Mouse (Mus musculus) kidney, embryonic 16.5 days (tissue): Measurements from ENCODE around the gene Nlrp4a. TPM values are rescaled to one million over a fixed set of nuclear protein-coding genes. Genes with fewer than 3 reads are reported as not detected.
"Not testable (repeated sequence)": the region's sequence is repeated elsewhere in the genome, so short reads cannot be mapped to it uniquely, and the experiment has no call there.

Experiments
- ATAC-seq: fragments of 200-750 bp; cut with Nextera tagmentation; 2 replicates; pipeline ENCODE4 v1.8.0; 2017; ENCODE audit warnings: moderate TSS enrichment; ENCODE audit not compliant: low FRiP score, low TSS enrichment
- H3K27ac ChIP-seq: fragments of 300-500 bp; sonication (generic); 2 replicates; pipeline ENCODE4 v1.5.1; 2014; ENCODE audit warnings: low read length
- H3K27me3 ChIP-seq: fragments of 300-500 bp; sonication (generic); 2 replicates; pipeline ENCODE4 v1.6.1; 2014; ENCODE audit warnings: low read length, control low read depth, mixed read lengths; ENCODE audit not compliant: insufficient read depth
- H3K36me3 ChIP-seq: fragments of 300-500 bp; sonication (generic); 2 replicates; pipeline ENCODE4 v1.6.1; 2014; ENCODE audit warnings: low read length, control low read depth, mixed read lengths; ENCODE audit not compliant: insufficient read depth
- H3K4me1 ChIP-seq: fragments of 300-500 bp; sonication (generic); 2 replicates; pipeline ENCODE4 v1.6.1; 2014; ENCODE audit warnings: low read length, control low read depth, mixed read lengths; ENCODE audit not compliant: insufficient read depth
- H3K4me2 ChIP-seq: fragments of 300-500 bp; sonication (generic); replicated peaks from 2 replicates; pipeline ENCODE4 v1.6.1; 2014; ENCODE audit warnings: low read depth, low read length
- H3K4me3 ChIP-seq: fragments of 300-500 bp; sonication (generic); 2 replicates; pipeline ENCODE4 v1.5.1; 2014; ENCODE audit warnings: mild to moderate bottlenecking, low read length
- H3K9ac ChIP-seq: fragments of 300-500 bp; sonication (generic); replicated peaks from 2 replicates; pipeline ENCODE4 v1.6.1; 2014; ENCODE audit warnings: low read length
- H3K9me3 ChIP-seq: fragments of 300-500 bp; sonication (generic); 2 replicates; pipeline ENCODE4 v1.6.1; 2016; ENCODE audit warnings: low read length, control low read depth
- WGBS: fragments of 180-500 bp; shearing (Covaris S2); extraction: QIAGEN DNeasy Blood & Tissue Kit; methylation state at CpG from one replicate; pipeline ENCODE4 v1.1.7; 2014; 5-methylcytosine and 5-hydroxymethylcytosine counted together
- polyA plus RNA-seq: library from polyadenylated mRNA; unstranded; fragments of >200 nt; fragmentation: Nextera tagmentation; extraction: Ambion mirVana; gene quantifications from 2 replicates; pipeline ENCODE4 v1.2.1, GENCODE M21; 2015

Gene Nlrp4a
- not detected in 2 replicates for polyA plus RNA-seq

GRCm38 (mm10) chr7:26434813-26435212, at the start of gene Nlrp4a:
Nlrp4a (plus strand) TSS chr7:26435113.
- Histone ChIP-seq H3K4me2 (no peak within 1 kb of the TSS), H3K27ac (no peak within 1 kb of the TSS), H3K4me3 (no peak within 1 kb of the TSS), H3K27me3 (no peaks in the 10 kb centered on the region), H3K9ac (no peak within 1 kb of the TSS), H3K4me1 (no peaks in the 10 kb centered on the region), H3K9me3 (no peaks in the 10 kb centered on the region), H3K36me3 (no peaks in the 10 kb centered on the region)
- 83% methylated on average over 5 of the region's 5 CpGs for WGBS
- ATAC-seq = no peak

GRCm38 (mm10) chr7:26386691-26387090, 48.2 kb upstream of the Nlrp4a start:
- not testable (repeated sequence) for H3K36me3 ChIP-seq, H3K4me1 ChIP-seq, H3K4me3 ChIP-seq, H3K4me2 ChIP-seq, H3K27ac ChIP-seq, H3K9me3 ChIP-seq, H3K9ac ChIP-seq, H3K27me3 ChIP-seq, ATAC-seq
- 75% methylated on average over 5 of the region's 5 CpGs for WGBS

- not testable (repeated sequence) for H3K4me3 ChIP-seq, H3K9me3 ChIP-seq, H3K27me3 ChIP-seq, H3K36me3 ChIP-seq, H3K4me2 ChIP-seq, H3K27ac ChIP-seq, ATAC-seq, H3K4me1 ChIP-seq, H3K9ac ChIP-seq
- 83% methylated on average over 2 of the region's 2 CpGs for WGBS
These were observed 43.8 kb upstream of the Nlrp4a start for GRCm38 (mm10) chr7:26391137-26391536.

GRCm38 (mm10) chr7:26391811-26392210, 43.1 kb upstream of the Nlrp4a start:
- H3K4me1 ChIP-seq, H3K27ac ChIP-seq, H3K9ac ChIP-seq, H3K27me3 ChIP-seq, ATAC-seq, H3K9me3 ChIP-seq, H3K36me3 ChIP-seq, H3K4me3 ChIP-seq, H3K4me2 ChIP-seq: not testable (repeated sequence)
- 90% methylated on average over 6 of the region's 6 CpGs for WGBS

- not testable (repeated sequence) for H3K4me2 ChIP-seq, H3K9ac ChIP-seq, H3K4me3 ChIP-seq, H3K9me3 ChIP-seq, H3K27me3 ChIP-seq, H3K4me1 ChIP-seq, H3K36me3 ChIP-seq, H3K27ac ChIP-seq, ATAC-seq
- 59% methylated on average over 2 of the region's 2 CpGs for WGBS
These were observed 31.3 kb upstream of the Nlrp4a start, which contains the start of gene Nlrp9c for GRCm38 (mm10) chr7:26403600-26403999. Nlrp9c (minus strand) TSS chr7:26403700.

- Histone ChIP-seq H3K36me3 (no peaks in the 10 kb centered on the region), H3K9me3 (peaks cover 16% of the 10 kb centered on the region; the same call in 1 of the 2 replicates), H3K9ac (no peak overlapping the region), H3K4me1 (no peaks in the 10 kb centered on the region), H3K27me3 (no peaks in the 10 kb centered on the region), H3K4me3 (no peak overlapping the region), H3K4me2 (no peak overlapping the region), H3K27ac (no peak overlapping the region)
- ATAC-seq = no peak
These were observed 41.8 kb downstream of the Nlrp4a start for GRCm38 (mm10) chr7:26476690-26477089.

- H3K4me1 ChIP-seq, H3K27ac ChIP-seq, H3K9me3 ChIP-seq, H3K27me3 ChIP-seq, H3K4me2 ChIP-seq, H3K4me3 ChIP-seq, H3K36me3 ChIP-seq, ATAC-seq, H3K9ac ChIP-seq: not testable (repeated sequence)
- WGBS = 79% methylated on average over 18 of the region's 18 CpGs
These were observed 54.6 kb downstream of the Nlrp4a start for GRCm38 (mm10) chr7:26489514-26489913.

Other genes with a start within 250 kb of the Nlrp4a start
- not detected in 2 replicates for gene Vmn1r184, start 174.8 kb upstream of the Nlrp4a start, polyA plus RNA-seq
- gene Cyp2a4, start 127.9 kb upstream of the Nlrp4a start, polyA plus RNA-seq = not detected in 2 replicates
- gene Nlrp9c, start 31.4 kb upstream of the Nlrp4a start, polyA plus RNA-seq = not detected in 2 replicates
- not detected in 2 replicates for gene Nlrp9a, start 99.9 kb downstream of the Nlrp4a start, polyA plus RNA-seq
- not detected in 2 replicates for gene Vmn1r185, start 183.4 kb downstream of the Nlrp4a start, polyA plus RNA-seq